8 mouse cellular contexts compared by ENCODE assay signal in the genomic region with DNA sequence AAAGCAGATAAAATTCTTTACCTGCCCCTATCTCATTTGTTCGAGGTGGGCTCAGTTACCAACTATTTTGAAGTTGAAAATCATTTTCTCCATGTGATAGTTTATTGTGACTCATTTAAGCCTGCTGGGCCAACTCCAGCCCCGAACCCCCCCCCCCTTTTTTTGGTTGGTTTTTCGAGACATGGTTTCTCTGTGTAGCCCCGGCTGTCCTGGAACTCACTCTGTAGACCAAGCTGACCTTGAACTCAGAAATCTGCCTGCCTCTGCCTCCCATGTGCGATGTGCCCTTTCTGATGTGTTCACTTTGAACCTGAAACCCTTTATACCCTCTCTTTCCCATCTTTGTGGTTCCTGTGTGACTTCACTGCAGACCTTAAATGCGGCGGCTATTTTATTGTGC. TPM values are rescaled to one million over a fixed set of nuclear protein-coding genes. Genes with fewer than 3 reads are reported as not detected.
DNase-seq lines count a peak whose midpoint lies in the region; ATAC-seq and TF ChIP-seq lines count a peak whose summit lies in the region.

No protein-coding gene starts in this region.

- DNase-seq in heart, adult 18-20 months = no peak
- DNase-seq in ES-E14 (ENCODE audit: low read depth, low spot score) = no peak
- peak; percentile 2 for DNase-seq in hindbrain, embryonic 10.5 days (ENCODE audit: low spot score)
- no peak for DNase-seq in midbrain, embryonic 11.5 days (ENCODE audit: low spot score, missing footprints)
- no peak for DNase-seq in adrenal gland, adult 8-10 months
- DNase-seq in MN1 (ENCODE audit: low spot score) = no peak
- no peak for DNase-seq in left cerebral cortex, adult 8-10 months (ENCODE audit: low spot score in 2 of 2)

- H3K27me3 ChIP-seq in heart, embryonic 13.5 days (replicated peaks) = no peaks in the 10 kb centered on the region
- no peaks in the 10 kb centered on the region for H3K27me3 ChIP-seq in hindbrain, embryonic 10.5 days (ENCODE audit: insufficient read depth, poor library complexity, severe bottlenecking)
- no peaks in the 10 kb centered on the region for H3K27me3 ChIP-seq in midbrain, embryonic 11.5 days (ENCODE audit: control insufficient read depth, insufficient read depth, low read length)

- peak overlapping the region; percentile 83 for H3K9ac ChIP-seq in heart, embryonic 13.5 days
- H3K9ac ChIP-seq in ES-E14 (ENCODE audit: insufficient read depth, low read depth, low read length, poor library complexity, severe bottlenecking) = no peak overlapping the region; the same call in 1 of the 2 replicates
- H3K9ac ChIP-seq in midbrain, embryonic 11.5 days (ENCODE audit: low read length) = peak overlapping the region; percentile 66

- H3K9me3 ChIP-seq in heart, embryonic 13.5 days = no peaks in the 10 kb centered on the region
- no peaks in the 10 kb centered on the region for H3K9me3 ChIP-seq in ES-E14 (ENCODE audit: control insufficient read depth, insufficient read depth, low read depth, low read length)
- no peaks in the 10 kb centered on the region for H3K9me3 ChIP-seq in hindbrain, embryonic 10.5 days
- H3K9me3 ChIP-seq in midbrain, embryonic 11.5 days (ENCODE audit: control insufficient read depth, low read length) = no peaks in the 10 kb centered on the region

- H3K4me3 ChIP-seq in heart, embryonic 13.5 days = peak overlapping the region; percentile 62
- H3K4me3 ChIP-seq in ES-E14 (ENCODE audit: insufficient read depth in 1 of 2, low read depth in 1 of 2, low read length in 2 of 2, poor library complexity in 1 of 2, severe bottlenecking in 1 of 2) = peak overlapping the region; percentile 83 to 86
- peak overlapping the region; percentile 60 for H3K4me3 ChIP-seq in hindbrain, embryonic 10.5 days
- H3K4me3 ChIP-seq in midbrain, embryonic 11.5 days (ENCODE audit: low read depth, low read length) = peak overlapping the region; percentile 46

- H3K4me1 ChIP-seq in heart, embryonic 13.5 days = peaks cover 7% of the 10 kb centered on the region; the same call in 1 of the 2 replicates
- peaks cover 5 to 6% of the 10 kb centered on the region in 2 experiments; a peak in 2 of 4 replicates for H3K4me1 ChIP-seq in ES-E14 (ENCODE audit: control insufficient read depth in 2 of 2, insufficient read depth in 2 of 2, low read length in 2 of 2, poor library complexity in 1 of 2)
- H3K4me1 ChIP-seq in hindbrain, embryonic 10.5 days (replicated peaks) = peaks cover 6% of the 10 kb centered on the region; the same call in 1 of the 2 replicates
- H3K4me1 ChIP-seq in midbrain, embryonic 11.5 days (ENCODE audit: control insufficient read depth, insufficient read depth, low read length) = no peaks in the 10 kb centered on the region

- no peaks in the 10 kb centered on the region for H3K36me3 ChIP-seq in heart, embryonic 13.5 days
- H3K36me3 ChIP-seq in ES-E14 (ENCODE audit: control insufficient read depth, insufficient read depth, low read length, poor library complexity, severe bottlenecking) = no peaks in the 10 kb centered on the region
- no peaks in the 10 kb centered on the region for H3K36me3 ChIP-seq in hindbrain, embryonic 10.5 days
- H3K36me3 ChIP-seq in midbrain, embryonic 11.5 days (ENCODE audit: control insufficient read depth, insufficient read depth, low read length) = no peaks in the 10 kb centered on the region

- peak overlapping the region; percentile 73 for H3K4me2 ChIP-seq in heart, embryonic 13.5 days
- peak overlapping the region; percentile 37 for H3K4me2 ChIP-seq in midbrain, embryonic 11.5 days

- ATAC-seq in heart, embryonic 13.5 days (ENCODE audit: extremely low read depth, insufficient number of reproducible peaks, low FRiP score, low TSS enrichment) = no peak
- peak; percentile 53 for ATAC-seq in midbrain, embryonic 11.5 days (ENCODE audit: low FRiP score)

- peak overlapping the region; percentile 87; the same call in 1 of the 2 replicates for H3K27ac ChIP-seq in heart, embryonic 13.5 days (replicated peaks)
- peak overlapping the region; percentile 67 for H3K27ac ChIP-seq in ES-E14 (ENCODE audit: insufficient read depth, low read depth, low read length, poor library complexity, severe bottlenecking)
- peak overlapping the region; percentile 93 for H3K27ac ChIP-seq in hindbrain, embryonic 10.5 days
- H3K27ac ChIP-seq in midbrain, embryonic 11.5 days (ENCODE audit: low read depth, low read length) = no peak overlapping the region

- in situ Hi-C loops in ES-E14 (cut with MboI; ENCODE audit: low sequenced_read_pairs in 2 of 2, unreplicated experiment in 2 of 2) = no loop called here

- 29% methylated on average over 7 of the region's 7 CpGs for WGBS in heart, embryonic 13.5 days
- 46% methylated on average over 7 of the region's 7 CpGs for WGBS in hindbrain, embryonic 10.5 days
- 47% methylated on average over 7 of the region's 7 CpGs for WGBS in midbrain, embryonic 11.5 days

TF ChIP-seq in ES-E14, 5 proteins besides CTCF, POLR2A, EP300 and RAD21:
- no peak for TF ChIP-seq ZNF384 (IDR thresholded peaks at IDR 0.05; ENCODE audit: low read depth, low read length)
- no peak for TF ChIP-seq MAFK (IDR thresholded peaks at IDR 0.05; ENCODE audit: insufficient read depth, low read depth, low read length)
- no peak for TF ChIP-seq HCFC1 (IDR thresholded peaks at IDR 0.05; ENCODE audit: borderline replicate concordance, insufficient read depth, low read length)
- no peak for TF ChIP-seq ZC3H11A (IDR thresholded peaks at IDR 0.05; ENCODE audit: borderline replicate concordance, low read depth, low read length)
- no peak for TF ChIP-seq CHD2 (IDR thresholded peaks at IDR 0.05; ENCODE audit: low read depth, low read length)

RNA-seq across cellular contexts. Expression of a gene that starts 0.4 kb away (rescaled TPM):
- polyA plus RNA-seq in heart, embryonic 13.5 days (2015; fragmentation: Nextera tagmentation; extraction: Ambion mirVana) = 5.6 and 6.4 TPM in 2 replicates
- 1 to 10 TPM; 1.6 to 3.7 TPM for total RNA-seq in heart, adult 18-20 months (2021)
- total RNA-seq in ES-E14 (2012; rRNA removed) = 5.4 and 8.3 TPM in 2 replicates
- 10.4 and 12.1 TPM in 2 replicates for polyA plus RNA-seq in hindbrain, embryonic 10.5 days (2016; fragmentation: Nextera tagmentation; extraction: Ambion mirVana)
- polyA plus RNA-seq in midbrain, embryonic 11.5 days (2014; fragmentation: Nextera tagmentation; extraction: Ambion mirVana) = 11.9 and 13.0 TPM in 2 replicates
- total RNA-seq in adrenal gland, adult 8-10 months (2022) = 10 to 100 TPM in 1 of 4 experiments, 1 to 10 TPM in 3; 6.6 to 12.0 (median 9.0) TPM
- 10 to 100 TPM; 21.4 to 39.2 (median 30.0) TPM for total RNA-seq in left cerebral cortex, adult 8-10 months (2022)

RNA-seq across cellular contexts. Expression of a gene that starts 10.9 kb away (rescaled TPM):
- polyA plus RNA-seq in heart, embryonic 13.5 days (2015; fragmentation: Nextera tagmentation; extraction: Ambion mirVana) = 3.7 and 4.2 TPM in 2 replicates
- total RNA-seq in heart, adult 18-20 months (2021) = 1 to 10 TPM; 4.4 to 4.8 TPM
- total RNA-seq in ES-E14 (2012; rRNA removed) = 5.7 and 6.0 TPM in 2 replicates
- polyA plus RNA-seq in hindbrain, embryonic 10.5 days (2016; fragmentation: Nextera tagmentation; extraction: Ambion mirVana) = 7.9 and 12.2 TPM in 2 replicates
- polyA plus RNA-seq in midbrain, embryonic 11.5 days (2014; fragmentation: Nextera tagmentation; extraction: Ambion mirVana) = 13.4 and 15.1 TPM in 2 replicates
- total RNA-seq in adrenal gland, adult 8-10 months (2022) = 1 to 10 TPM; 6.4 to 8.3 (median 7.2) TPM
- total RNA-seq in left cerebral cortex, adult 8-10 months (2022) = 10 to 100 TPM in 3 of 4 experiments, 1 to 10 TPM in 1; 9.7 to 11.0 (median 10.4) TPM

RNA-seq across cellular contexts. Expression of a gene that starts 45.5 kb away (rescaled TPM):
- polyA plus RNA-seq in heart, embryonic 13.5 days (2015; fragmentation: Nextera tagmentation; extraction: Ambion mirVana) = 3.2 and 4.1 TPM in 2 replicates
- total RNA-seq in heart, adult 18-20 months (2021) = under 1 TPM in 1 of 2 experiments, not detected in 1; 0.46 TPM
- total RNA-seq in ES-E14 (2012; rRNA removed) = 1.5 and 2.2 TPM in 2 replicates
- 52.4 and 66.5 TPM in 2 replicates for polyA plus RNA-seq in hindbrain, embryonic 10.5 days (2016; fragmentation: Nextera tagmentation; extraction: Ambion mirVana)
- 85.9 and 89.2 TPM in 2 replicates for polyA plus RNA-seq in midbrain, embryonic 11.5 days (2014; fragmentation: Nextera tagmentation; extraction: Ambion mirVana)
- 10 to 100 TPM; 16.7 to 29.0 (median 22.0) TPM for total RNA-seq in adrenal gland, adult 8-10 months (2022)
- total RNA-seq in left cerebral cortex, adult 8-10 months (2022) = 100 to 1,000 TPM; 270 to 291 (median 281) TPM

Comparison
In these comparisons a context has a peak if more than half of its experiments do, and no peak if none do; other contexts are left out.
1. RNA of a gene that starts 45.5 kb away (total RNA-seq): 270 to 291 TPM in left cerebral cortex, adult 8-10 months; 16.7 to 29.0 TPM in adrenal gland, adult 8-10 months, 1.5 to 2.2 TPM in ES-E14 and 0.46 TPM in heart, adult 18-20 months; every median in the first group is over 4 times any median in the second.
2. Peak in every context shown above with its lines, with median percentiles within 50 percentile points of each other: H3K4me3 ChIP-seq.